Mouse (Mus musculus): ENCODE data around the gene Nup205. TPM values are rescaled to one million over a fixed set of nuclear protein-coding genes. Genes with fewer than 3 reads are reported as not detected.
A peak's percentile ranks its signal among the peaks of the same experiment; 100 is the strongest.

Nup205 gene
- total and polyA plus RNA-seq, 3 experiments, result 8.2 to 99.2 (median 93.8) TPM

- DNase-seq (ENCODE audit: low spot score) (no peak), ATAC-seq (ENCODE audit: extremely low read depth, insufficient number of reproducible peaks, low FRiP score, poor library complexity, severe bottlenecking) (no peak)
- H3K27me3 ChIP-seq (ENCODE audit: insufficient read depth, low read length), result no peaks in the 10 kb centered on the region
- peaks cover 4% of the 10 kb centered on the region for H3K9me3 ChIP-seq (replicated peaks)
- H3K4me1 ChIP-seq (ENCODE audit: insufficient read depth, low read depth, low read length), result peaks cover 16% of the 10 kb centered on the region
- H3K36me3 ChIP-seq (replicated peaks), result peaks cover 91% of the 10 kb centered on the region
- H3K4me3 ChIP-seq (ENCODE audit: low read depth, low read length), result no peak overlapping the region
- TF ChIP-seq CTCF (IDR thresholded peaks at IDR 0.05; ENCODE audit: low read depth, low read length) (no peak), POLR2AphosphoS5 (IDR thresholded peaks at IDR 0.05; ENCODE audit: insufficient replicate concordance, low read depth, low read length) (no peak), GATA1 (IDR thresholded peaks at IDR 0.05; ENCODE audit: borderline replicate concordance, low read length) (no peak), GATA2 (IDR thresholded peaks at IDR 0.05; ENCODE audit: borderline replicate concordance, low read depth, low read length) (no peak), TAL1 (conservative IDR thresholded peaks at IDR 0.05; ENCODE audit: low read depth, low read length) (no peak)
Observed at GRCm38 (mm10) chr6:35243252-35243651, 66.0 kb downstream of the Nup205 start.

- Histone ChIP-seq H3K36me3 (replicated peaks) (peaks cover 86% of the 10 kb centered on the region), H3K27me3 (ENCODE audit: insufficient read depth, low read length) (no peaks in the 10 kb centered on the region), H3K9me3 (replicated peaks) (peaks cover 4% of the 10 kb centered on the region), H3K4me3 (ENCODE audit: low read depth, low read length) (no peak overlapping the region), H3K4me1 (ENCODE audit: insufficient read depth, low read depth, low read length) (peaks cover 16% of the 10 kb centered on the region)
- no peak; the same call in 1 of the 2 replicates for ATAC-seq (ENCODE audit: extremely low read depth, insufficient number of reproducible peaks, low FRiP score, poor library complexity, severe bottlenecking)
- DNase-seq (ENCODE audit: low spot score), result no peak
- TF ChIP-seq POLR2AphosphoS5 (IDR thresholded peaks at IDR 0.05; ENCODE audit: insufficient replicate concordance, low read depth, low read length), result no peak
- no peak for TF ChIP-seq GATA2 (IDR thresholded peaks at IDR 0.05; ENCODE audit: borderline replicate concordance, low read depth, low read length)
- TF ChIP-seq TAL1 (conservative IDR thresholded peaks at IDR 0.05; ENCODE audit: low read depth, low read length), result no peak
- no peak for TF ChIP-seq CTCF (IDR thresholded peaks at IDR 0.05; ENCODE audit: low read depth, low read length)
- TF ChIP-seq GATA1 (IDR thresholded peaks at IDR 0.05; ENCODE audit: borderline replicate concordance, low read length), result no peak
Observed at GRCm38 (mm10) chr6:35243989-35244388, 66.8 kb downstream of the Nup205 start.

- DNase-seq (ENCODE audit: low spot score), result no peak
Observed at GRCm38 (mm10) chr6:35245086-35245485, 67.9 kb downstream of the Nup205 start.

GRCm38 (mm10) chr6:35251807-35252476, 74.7 kb downstream of the Nup205 start:
- peak overlapping the region; percentile 79; the same call in 1 of the 2 replicates for H3K4me3 ChIP-seq (ENCODE audit: low read depth, low read length)

More at GRCm38 (mm10) chr6:35245086-35245485, 67.9 kb downstream of the Nup205 start:
- Histone ChIP-seq H3K27me3 (ENCODE audit: insufficient read depth, low read length) (no peaks in the 10 kb centered on the region), H3K9me3 (replicated peaks) (peaks cover 4% of the 10 kb centered on the region), H3K4me1 (ENCODE audit: insufficient read depth, low read depth, low read length) (peaks cover 16% of the 10 kb centered on the region), H3K36me3 (replicated peaks) (peaks cover 77% of the 10 kb centered on the region), H3K4me3 (ENCODE audit: low read depth, low read length) (no peak overlapping the region)
- no peak for TF ChIP-seq GATA1 (IDR thresholded peaks at IDR 0.05; ENCODE audit: borderline replicate concordance, low read length)
- no peak for TF ChIP-seq POLR2AphosphoS5 (IDR thresholded peaks at IDR 0.05; ENCODE audit: insufficient replicate concordance, low read depth, low read length)
- TF ChIP-seq TAL1 (conservative IDR thresholded peaks at IDR 0.05; ENCODE audit: low read depth, low read length), result no peak
- TF ChIP-seq GATA2 (IDR thresholded peaks at IDR 0.05; ENCODE audit: borderline replicate concordance, low read depth, low read length), result no peak
- no peak for TF ChIP-seq CTCF (IDR thresholded peaks at IDR 0.05; ENCODE audit: low read depth, low read length)
- no peak for ATAC-seq (ENCODE audit: extremely low read depth, insufficient number of reproducible peaks, low FRiP score, poor library complexity, severe bottlenecking)

GRCm38 (mm10) chr6:35252477-35253346, 75.5 kb downstream of the Nup205 start:
- Histone ChIP-seq H3K4me3 (ENCODE audit: low read depth, low read length) (peak overlapping the region; percentile 79), H3K27me3 (ENCODE audit: insufficient read depth, low read length) (no peaks in the 10 kb centered on the region), H3K9me3 (replicated peaks) (no peaks in the 10 kb centered on the region), H3K4me1 (ENCODE audit: insufficient read depth, low read depth, low read length) (peaks cover 55% of the 10 kb centered on the region), H3K36me3 (replicated peaks) (peaks cover 10% of the 10 kb centered on the region)
- DNase-seq (ENCODE audit: low spot score), result peak; percentile 85
- ATAC-seq (ENCODE audit: extremely low read depth, insufficient number of reproducible peaks, low FRiP score, poor library complexity, severe bottlenecking), result peak; percentile 38
- TF ChIP-seq CTCF (IDR thresholded peaks at IDR 0.05; ENCODE audit: low read depth, low read length) (0 out of 2 replicates have a peak, but pooled peaks have one; percentile 27), GATA1 (IDR thresholded peaks at IDR 0.05; ENCODE audit: borderline replicate concordance, low read length) (no peak)

More at GRCm38 (mm10) chr6:35251807-35252476, 74.7 kb downstream of the Nup205 start:
- Histone ChIP-seq H3K9me3 (replicated peaks) (no peaks in the 10 kb centered on the region), H3K4me1 (ENCODE audit: insufficient read depth, low read depth, low read length) (peaks cover 48% of the 10 kb centered on the region), H3K27me3 (ENCODE audit: insufficient read depth, low read length) (no peaks in the 10 kb centered on the region), H3K36me3 (replicated peaks) (peaks cover 16% of the 10 kb centered on the region)
- TF ChIP-seq TAL1 (conservative IDR thresholded peaks at IDR 0.05; ENCODE audit: low read depth, low read length) (no peak), GATA1 (IDR thresholded peaks at IDR 0.05; ENCODE audit: borderline replicate concordance, low read length) (no peak), POLR2AphosphoS5 (IDR thresholded peaks at IDR 0.05; ENCODE audit: insufficient replicate concordance, low read depth, low read length) (no peak), GATA2 (IDR thresholded peaks at IDR 0.05; ENCODE audit: borderline replicate concordance, low read depth, low read length) (no peak), CTCF (IDR thresholded peaks at IDR 0.05; ENCODE audit: low read depth, low read length) (no peak)
- no peak for ATAC-seq (ENCODE audit: extremely low read depth, insufficient number of reproducible peaks, low FRiP score, poor library complexity, severe bottlenecking)
- no peak for DNase-seq (ENCODE audit: low spot score)

- Histone ChIP-seq H3K4me1 (ENCODE audit: insufficient read depth, low read depth, low read length) (peaks cover 63% of the 10 kb centered on the region), H3K27me3 (ENCODE audit: insufficient read depth, low read length) (no peaks in the 10 kb centered on the region), H3K9me3 (replicated peaks) (no peaks in the 10 kb centered on the region), H3K4me3 (ENCODE audit: low read depth, low read length) (peak overlapping the region; percentile 79), H3K36me3 (replicated peaks) (peaks cover 8% of the 10 kb centered on the region)
- no peak for ATAC-seq (ENCODE audit: extremely low read depth, insufficient number of reproducible peaks, low FRiP score, poor library complexity, severe bottlenecking)
- no peak for DNase-seq (ENCODE audit: low spot score)
- no peak for TF ChIP-seq TAL1 (conservative IDR thresholded peaks at IDR 0.05; ENCODE audit: low read depth, low read length)
- TF ChIP-seq GATA2 (IDR thresholded peaks at IDR 0.05; ENCODE audit: borderline replicate concordance, low read depth, low read length), result no peak
- no peak for TF ChIP-seq CTCF (IDR thresholded peaks at IDR 0.05; ENCODE audit: low read depth, low read length)
- TF ChIP-seq POLR2AphosphoS5 (IDR thresholded peaks at IDR 0.05; ENCODE audit: insufficient replicate concordance, low read depth, low read length), result no peak
- no peak for TF ChIP-seq GATA1 (IDR thresholded peaks at IDR 0.05; ENCODE audit: borderline replicate concordance, low read length)
Observed at GRCm38 (mm10) chr6:35253474-35253873, 76.3 kb downstream of the Nup205 start.
